Mouse (Mus musculus): ENCODE results near the gene Pisd. TPM values are rescaled to one million over a fixed set of nuclear protein-coding genes. Genes with fewer than 3 reads are reported as not detected.

Pisd gene
- polyA plus RNA-seq, 1 experiment from 2014 or later, result 65.4 TPM

- no peak for ATAC-seq (ENCODE audit: borderline replicate concordance, extremely low read depth, low FRiP score, low TSS enrichment)
Measured at GRCm38 (mm10) chr5:32721316-32721715, 64.1 kb downstream of the Pisd start.

GRCm38 (mm10) chr5:32720416-32720815 is 65.0 kb downstream of the Pisd start:
- Histone ChIP-seq H3K9me3 (no peaks in the 10 kb centered on the region), H3K27ac (no peak overlapping the region), H3K27me3 (no peaks in the 10 kb centered on the region), H3K4me3 (no peak overlapping the region), H3K9ac (no peak overlapping the region), H3K4me1 (no peaks in the 10 kb centered on the region), H3K36me3 (no peaks in the 10 kb centered on the region), H3K4me2 (no peak overlapping the region)
- ATAC-seq (ENCODE audit: borderline replicate concordance, extremely low read depth, low FRiP score, low TSS enrichment), result no peak
- whole genome bisulfite sequencing, result 79% methylated on average over 9 of the region's 9 CpGs

More at GRCm38 (mm10) chr5:32721316-32721715, 64.1 kb downstream of the Pisd start:
- Histone ChIP-seq H3K9me3 (no peaks in the 10 kb centered on the region), H3K9ac (no peak overlapping the region), H3K4me1 (no peaks in the 10 kb centered on the region), H3K27ac (no peak overlapping the region), H3K4me2 (no peak overlapping the region), H3K27me3 (no peaks in the 10 kb centered on the region), H3K4me3 (no peak overlapping the region), H3K36me3 (no peaks in the 10 kb centered on the region)
- WGBS, result 57% methylated on average over 3 of the region's 3 CpGs

- WGBS, result 27% methylated on average over 6 of the region's 6 CpGs
- H3K27me3 ChIP-seq, result no peaks in the 10 kb centered on the region
Measured at GRCm38 (mm10) chr5:32718916-32719315, 66.5 kb downstream of the Pisd start.

GRCm38 (mm10) chr5:32717726-32718125 is 67.7 kb downstream of the Pisd start:
- H3K27ac ChIP-seq, result no peak overlapping the region
- no peaks in the 10 kb centered on the region for H3K9me3 ChIP-seq
- no peak for ATAC-seq (ENCODE audit: borderline replicate concordance, extremely low read depth, low FRiP score, low TSS enrichment)
- WGBS, result 28% methylated on average over 1 of the region's 1 CpGs
- no peaks in the 10 kb centered on the region for H3K27me3 ChIP-seq
- H3K9ac ChIP-seq, result no peak overlapping the region
- H3K36me3 ChIP-seq, result no peaks in the 10 kb centered on the region
- no peak overlapping the region for H3K4me3 ChIP-seq
- H3K4me2 ChIP-seq, result no peak overlapping the region
- H3K4me1 ChIP-seq, result peaks cover 6% of the 10 kb centered on the region; the same call in 1 of the 2 replicates

More at GRCm38 (mm10) chr5:32718916-32719315, 66.5 kb downstream of the Pisd start:
- Histone ChIP-seq H3K27ac (no peak overlapping the region), H3K36me3 (no peaks in the 10 kb centered on the region), H3K4me3 (no peak overlapping the region), H3K9me3 (no peaks in the 10 kb centered on the region), H3K9ac (no peak overlapping the region), H3K4me1 (no peaks in the 10 kb centered on the region), H3K4me2 (no peak overlapping the region)
- ATAC-seq (ENCODE audit: borderline replicate concordance, extremely low read depth, low FRiP score, low TSS enrichment), result no peak

GRCm38 (mm10) chr5:32713703-32714467 is 71.6 kb downstream of the Pisd start:
- Histone ChIP-seq H3K4me3 (peak overlapping the region; percentile 70), H3K27me3 (no peaks in the 10 kb centered on the region), H3K4me1 (peaks cover 11% of the 10 kb centered on the region; the same call in 1 of the 2 replicates), H3K27ac (peak overlapping the region; percentile 94), H3K9ac (peak overlapping the region; percentile 62), H3K9me3 (no peaks in the 10 kb centered on the region), H3K36me3 (no peaks in the 10 kb centered on the region), H3K4me2 (peak overlapping the region; percentile 71)
- ATAC-seq (ENCODE audit: borderline replicate concordance, extremely low read depth, low FRiP score, low TSS enrichment), result peak; percentile 98
- WGBS, result under 1% methylated on average over 55 of the region's 55 CpGs

- Histone ChIP-seq H3K27me3 (no peaks in the 10 kb centered on the region), H3K9ac (peak overlapping the region; percentile 62), H3K9me3 (no peaks in the 10 kb centered on the region), H3K4me1 (peaks cover 11% of the 10 kb centered on the region; the same call in 1 of the 2 replicates), H3K4me2 (peak overlapping the region; percentile 71), H3K36me3 (no peaks in the 10 kb centered on the region), H3K4me3 (peak overlapping the region; percentile 70), H3K27ac (peak overlapping the region; percentile 94)
- WGBS, result 19% methylated on average over 2 of the region's 2 CpGs
- no peak; the same call in 1 of the 2 replicates for ATAC-seq (ENCODE audit: borderline replicate concordance, extremely low read depth, low FRiP score, low TSS enrichment)
Measured at GRCm38 (mm10) chr5:32713042-32713702, 72.3 kb downstream of the Pisd start.

- no peak for ATAC-seq (ENCODE audit: borderline replicate concordance, extremely low read depth, low FRiP score, low TSS enrichment)
- Histone ChIP-seq H3K27ac (peak overlapping the region; percentile 94; the same call in 1 of the 2 replicates), H3K4me1 (peaks cover 11% of the 10 kb centered on the region; the same call in 1 of the 2 replicates), H3K4me2 (peak overlapping the region; percentile 71), H3K36me3 (no peaks in the 10 kb centered on the region), H3K9me3 (no peaks in the 10 kb centered on the region), H3K4me3 (0 out of 2 replicates have a peak overlapping the region, but pooled peaks have one; percentile 70), H3K27me3 (no peaks in the 10 kb centered on the region), H3K9ac (no peak overlapping the region)
- WGBS, result 64% methylated on average over 4 of the region's 4 CpGs
Measured at GRCm38 (mm10) chr5:32712221-32713041, 73.0 kb downstream of the Pisd start.

- no peak overlapping the region for H3K27ac ChIP-seq
- H3K4me2 ChIP-seq, result no peak overlapping the region
- no peaks in the 10 kb centered on the region for H3K9me3 ChIP-seq
- no peaks in the 10 kb centered on the region for H3K36me3 ChIP-seq
- WGBS, result 76% methylated on average over 5 of the region's 5 CpGs
- no peaks in the 10 kb centered on the region for H3K27me3 ChIP-seq
- no peak overlapping the region for H3K4me3 ChIP-seq
- no peak overlapping the region for H3K9ac ChIP-seq
- ATAC-seq (ENCODE audit: borderline replicate concordance, extremely low read depth, low FRiP score, low TSS enrichment), result no peak
- peaks cover 11% of the 10 kb centered on the region; the same call in 1 of the 2 replicates for H3K4me1 ChIP-seq
Measured at GRCm38 (mm10) chr5:32711485-32711884, 74.0 kb downstream of the Pisd start.

GRCm38 (mm10) chr5:32706226-32706780 is 79.1 kb downstream of the Pisd start:
- Histone ChIP-seq H3K4me3 (no peak overlapping the region), H3K9ac (no peak overlapping the region), H3K4me2 (no peak overlapping the region), H3K27ac (no peak overlapping the region), H3K27me3 (no peaks in the 10 kb centered on the region), H3K9me3 (no peaks in the 10 kb centered on the region), H3K4me1 (no peaks in the 10 kb centered on the region), H3K36me3 (no peaks in the 10 kb centered on the region)
- no peak for ATAC-seq (ENCODE audit: borderline replicate concordance, extremely low read depth, low FRiP score, low TSS enrichment)
- 63% methylated on average over 2 of the region's 2 CpGs for WGBS

GRCm38 (mm10) chr5:32697208-32697867 is 88.1 kb downstream of the Pisd start:
- H3K27ac ChIP-seq, result no peak overlapping the region
- no peak overlapping the region for H3K9ac ChIP-seq
- ATAC-seq (ENCODE audit: borderline replicate concordance, extremely low read depth, low FRiP score, low TSS enrichment), result no peak
- H3K36me3 ChIP-seq, result no peaks in the 10 kb centered on the region
- H3K4me2 ChIP-seq, result no peak overlapping the region
- H3K4me1 ChIP-seq, result no peaks in the 10 kb centered on the region
- WGBS, result 48% methylated on average over 5 of the region's 5 CpGs
- H3K9me3 ChIP-seq, result no peaks in the 10 kb centered on the region
- H3K27me3 ChIP-seq, result no peaks in the 10 kb centered on the region
- H3K4me3 ChIP-seq, result no peak overlapping the region

GRCm38 (mm10) chr5:32693411-32693810 is 92.0 kb downstream of the Pisd start:
- no peak overlapping the region for H3K4me2 ChIP-seq
- ATAC-seq (ENCODE audit: borderline replicate concordance, extremely low read depth, low FRiP score, low TSS enrichment), result no peak
- no peaks in the 10 kb centered on the region for H3K36me3 ChIP-seq
- H3K9ac ChIP-seq, result no peak overlapping the region
- 39% methylated on average over 2 of the region's 2 CpGs for WGBS
- H3K27ac ChIP-seq, result no peak overlapping the region
- H3K27me3 ChIP-seq, result no peaks in the 10 kb centered on the region
- no peaks in the 10 kb centered on the region for H3K4me1 ChIP-seq
- H3K9me3 ChIP-seq, result no peaks in the 10 kb centered on the region
- H3K4me3 ChIP-seq, result no peak overlapping the region

Measured in lung, embryonic 15.5 days (tissue).